Mouse (Mus musculus) C2C12 (cell line): ENCODE results near the gene Abca12. TPM values are rescaled to one million over a fixed set of nuclear protein-coding genes. Genes with fewer than 3 reads are reported as not detected.

Experiments
- H3K27me3 ChIP-seq: one replicate; pipeline ENCODE4 v1.6.1; 2011; ENCODE audit not compliant: control insufficient read depth, insufficient read depth, insufficient read length
- H3K36me3 ChIP-seq: one replicate; pipeline ENCODE4 v1.6.1; 2011; ENCODE audit not compliant: control insufficient read depth, insufficient read depth
- H3K4me3 ChIP-seq: one replicate; pipeline ENCODE4 v1.5.1; 2011; ENCODE audit warnings: mild to moderate bottlenecking, control low read depth; ENCODE audit not compliant: poor library complexity, insufficient read depth, severe bottlenecking
- H3K79me2 ChIP-seq: one replicate; pipeline ENCODE4 v1.6.1; 2011; ENCODE audit not compliant: control insufficient read depth, insufficient read depth
- H3K79me3 ChIP-seq: one replicate; pipeline ENCODE4 v1.6.1; 2011; ENCODE audit warnings: low read depth, control low read depth
- H3ac ChIP-seq: one replicate; pipeline ENCODE3; 2011; ENCODE audit warnings: low read depth; ENCODE audit not compliant: control insufficient read depth, insufficient read length
- CEBPB ChIP-seq: IDR thresholded peaks from one replicate; pipeline ENCODE4 v1.6.1; 2011; ENCODE audit warnings: low read depth, mild to moderate bottlenecking, control low read depth, moderate library complexity
- CTCF ChIP-seq: IDR thresholded peaks from one replicate; pipeline ENCODE4 v1.5.1; 2011; ENCODE audit not compliant: control insufficient read depth, insufficient read depth, insufficient read length
- FOSL1 ChIP-seq: IDR thresholded peaks from one replicate; pipeline ENCODE4 v1.8.0; 2011; ENCODE audit warnings: mild to moderate bottlenecking, low read length; ENCODE audit not compliant: poor library complexity, insufficient read depth, severe bottlenecking
- MAX ChIP-seq: IDR thresholded peaks from one replicate; pipeline ENCODE4 v1.6.1; 2011; ENCODE audit warnings: mild to moderate bottlenecking, control low read depth
- MYOD1 ChIP-seq: IDR thresholded peaks from one replicate; pipeline ENCODE4 v1.6.1; 2011; ENCODE audit warnings: low read depth; ENCODE audit not compliant: control insufficient read depth, insufficient read length
- MYOG ChIP-seq: IDR thresholded peaks from one replicate; pipeline ENCODE4 v1.6.1; 2011; ENCODE audit not compliant: control insufficient read depth, insufficient read length; ENCODE audit errors: extremely low read depth
- USF1 ChIP-seq: IDR thresholded peaks from one replicate; pipeline ENCODE4 v1.6.1; 2011; ENCODE audit warnings: low read depth, mild to moderate bottlenecking, control low read depth, moderate library complexity
- polyA plus RNA-seq: library from polyadenylated mRNA; unstranded; fragments of >200 nt; fragmentation: generic; extraction: Trizol; gene quantifications from one replicate; pipeline ENCODE4 v1.2.1, GENCODE M21; 2012; ENCODE audit warnings: missing spikeins

Gene Abca12
- polyA plus RNA-seq, 1 experiment, result not detected

DNA sequence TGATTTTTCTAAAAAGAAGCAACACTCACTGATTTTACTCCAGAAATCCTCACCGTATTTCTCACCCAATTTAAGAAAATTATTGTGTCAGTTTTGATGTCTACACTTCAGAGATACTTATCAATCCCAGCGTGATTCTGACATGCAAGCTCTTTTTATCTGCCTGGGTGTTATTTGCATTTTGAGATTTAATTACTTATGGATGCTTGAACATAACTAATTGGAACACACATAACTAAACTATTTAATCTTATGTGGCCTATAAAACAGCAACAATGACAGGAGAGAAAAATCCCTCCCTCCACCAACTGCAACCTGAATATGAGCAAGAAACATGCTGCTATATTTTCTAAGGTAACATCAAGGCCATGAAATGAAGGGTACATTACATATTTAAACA, 117.7 kb downstream of the Abca12 start:
- no peaks in the 10 kb centered on the region for H3K27me3 ChIP-seq
- no peaks in the 10 kb centered on the region for H3K79me3 ChIP-seq
- no peaks in the 10 kb centered on the region for H3K79me2 ChIP-seq
- no peaks in the 10 kb centered on the region for H3K36me3 ChIP-seq
- TF ChIP-seq CEBPB, result no peak
- no peak for TF ChIP-seq MAX
- no peak for TF ChIP-seq FOSL1
- TF ChIP-seq CTCF, result no peak
- TF ChIP-seq MYOG, result no peak
- TF ChIP-seq MYOD1, result no peak
- TF ChIP-seq USF1, result no peak
- no peak overlapping the region for H3ac ChIP-seq
- no peak overlapping the region for H3K4me3 ChIP-seq

DNA sequence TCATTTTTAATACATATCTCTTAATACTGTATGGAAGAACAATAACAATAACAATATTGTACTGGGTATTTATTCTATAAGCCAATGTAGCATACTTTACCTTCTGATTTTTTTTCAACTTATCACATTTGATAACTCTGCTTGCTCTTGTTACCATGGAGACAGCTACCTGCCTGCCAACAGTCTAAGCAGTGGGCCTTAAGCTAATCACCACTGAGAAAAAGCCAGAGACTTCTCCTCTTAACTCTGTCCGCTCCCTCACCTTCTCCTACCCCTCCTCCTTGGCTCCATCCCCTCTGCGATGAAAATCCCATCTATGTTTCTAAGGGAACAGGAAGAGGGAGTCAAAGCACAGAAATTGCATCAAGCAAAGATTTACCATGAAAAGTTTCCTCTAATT, 118.1 kb downstream of the Abca12 start:
- Histone ChIP-seq H3K4me3 (no peak overlapping the region), H3K27me3 (no peaks in the 10 kb centered on the region), H3K79me2 (no peaks in the 10 kb centered on the region), H3K36me3 (no peaks in the 10 kb centered on the region), H3K79me3 (no peaks in the 10 kb centered on the region), H3ac (no peak overlapping the region)
- TF ChIP-seq FOSL1, result no peak
- TF ChIP-seq MAX, result no peak
- no peak for TF ChIP-seq CTCF
- TF ChIP-seq MYOD1, result no peak
- no peak for TF ChIP-seq MYOG
- no peak for TF ChIP-seq CEBPB
- no peak for TF ChIP-seq USF1

DNA sequence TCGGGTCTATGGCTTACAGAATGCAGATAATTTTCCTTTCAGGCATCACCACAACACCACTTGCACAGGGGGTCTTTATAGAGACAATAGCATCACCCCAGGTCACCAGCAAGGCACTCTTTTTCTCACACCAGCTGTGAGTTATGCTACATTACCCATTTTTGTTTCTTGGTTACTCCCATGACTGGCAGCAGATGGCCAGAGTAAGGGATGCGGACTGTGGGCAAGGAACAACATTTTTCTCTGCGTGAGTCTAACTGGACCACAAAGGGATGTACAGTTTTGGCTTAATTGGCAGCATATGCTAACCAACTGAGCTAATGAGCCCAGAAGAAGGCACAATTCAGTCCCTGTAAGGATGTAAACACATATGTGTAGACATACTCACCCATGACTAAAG, 122.8 kb downstream of the Abca12 start:
- no peak for TF ChIP-seq MYOG
- TF ChIP-seq MAX, result no peak
- no peak for TF ChIP-seq CTCF
- no peak for TF ChIP-seq FOSL1
- TF ChIP-seq USF1, result no peak
- no peak for TF ChIP-seq CEBPB
- TF ChIP-seq MYOD1, result no peak
- Histone ChIP-seq H3K4me3 (no peak overlapping the region), H3K27me3 (no peaks in the 10 kb centered on the region), H3K79me2 (no peaks in the 10 kb centered on the region), H3K79me3 (no peaks in the 10 kb centered on the region), H3K36me3 (no peaks in the 10 kb centered on the region), H3ac (no peak overlapping the region)

DNA sequence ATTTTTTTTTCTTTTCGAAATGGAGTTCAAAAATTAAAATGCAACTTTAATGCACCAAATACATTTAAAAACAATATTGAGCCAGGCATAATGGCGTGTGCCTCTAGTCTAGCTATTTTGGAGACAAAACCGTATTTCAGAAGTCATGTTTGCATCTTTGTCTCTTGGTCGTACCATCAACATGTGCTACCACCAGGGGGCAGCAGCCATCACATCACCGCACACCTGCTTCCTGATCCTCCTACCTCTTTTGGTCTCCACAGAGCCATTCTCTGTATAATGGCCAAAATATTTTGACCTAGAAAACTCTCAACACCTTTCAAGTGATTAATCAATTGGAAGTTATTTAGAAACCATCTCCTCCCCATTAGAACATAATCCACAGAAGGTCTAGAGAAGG, 125.2 kb downstream of the Abca12 start:
- H3ac ChIP-seq, result no peak overlapping the region
- H3K4me3 ChIP-seq, result no peak overlapping the region
- TF ChIP-seq USF1 (no peak), CTCF (peak; percentile 73)
- no peaks in the 10 kb centered on the region for H3K79me3 ChIP-seq
- H3K36me3 ChIP-seq, result no peaks in the 10 kb centered on the region
- H3K27me3 ChIP-seq, result no peaks in the 10 kb centered on the region
- no peaks in the 10 kb centered on the region for H3K79me2 ChIP-seq

DNA sequence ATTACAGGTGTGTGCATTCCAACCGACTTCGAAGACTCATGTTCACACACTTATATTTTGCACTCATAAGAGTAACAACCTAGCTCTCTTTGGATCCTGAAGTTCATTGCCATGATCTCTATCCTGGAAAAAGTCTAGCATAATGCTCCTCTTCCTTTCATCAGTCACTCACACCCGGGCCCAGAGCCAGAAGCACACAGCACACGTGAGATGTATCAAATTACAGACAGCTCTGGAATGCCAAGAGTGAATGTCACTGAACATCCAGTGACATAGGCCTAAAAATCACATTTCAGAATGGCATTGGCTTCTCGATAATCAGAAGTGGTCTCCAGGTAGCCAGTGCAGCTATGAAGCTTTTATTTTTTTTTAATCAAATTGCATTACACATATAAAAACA, 137.8 kb downstream of the Abca12 start:
- no peak overlapping the region for H3K4me3 ChIP-seq
- no peaks in the 10 kb centered on the region for H3K27me3 ChIP-seq
- TF ChIP-seq MYOD1, result no peak
- TF ChIP-seq MYOG, result no peak
- TF ChIP-seq FOSL1, result no peak
- no peak for TF ChIP-seq CEBPB
- TF ChIP-seq CTCF, result no peak
- TF ChIP-seq USF1, result peak; percentile 33
- no peak for TF ChIP-seq MAX
- H3ac ChIP-seq, result no peak overlapping the region
- no peaks in the 10 kb centered on the region for H3K79me2 ChIP-seq
- H3K79me3 ChIP-seq, result no peaks in the 10 kb centered on the region
- no peaks in the 10 kb centered on the region for H3K36me3 ChIP-seq

DNA sequence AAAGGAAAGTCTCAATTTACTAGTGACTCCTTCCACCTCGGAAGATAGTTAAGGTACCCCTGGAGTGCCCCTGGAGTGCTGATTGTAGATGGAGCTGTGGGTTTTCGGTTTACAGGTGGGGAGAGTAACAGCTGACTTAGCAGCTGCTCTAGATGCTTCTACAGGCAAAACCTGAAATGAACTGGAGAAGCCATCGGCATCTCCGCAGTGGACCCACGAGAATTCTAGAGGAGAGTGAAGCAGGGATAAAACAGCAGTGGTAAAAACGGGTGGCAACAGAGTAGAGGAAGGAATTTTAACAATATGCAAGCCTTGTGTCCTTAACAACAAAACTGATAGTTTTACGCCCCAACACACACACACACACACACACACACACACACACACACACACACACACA, 142.2 kb downstream of the Abca12 start:
- Histone ChIP-seq H3K27me3 (no peaks in the 10 kb centered on the region), H3ac (no peak overlapping the region), H3K79me3 (no peaks in the 10 kb centered on the region), H3K79me2 (no peaks in the 10 kb centered on the region), H3K36me3 (no peaks in the 10 kb centered on the region), H3K4me3 (no peak overlapping the region)
- TF ChIP-seq CTCF (no peak), USF1 (no peak)

DNA sequence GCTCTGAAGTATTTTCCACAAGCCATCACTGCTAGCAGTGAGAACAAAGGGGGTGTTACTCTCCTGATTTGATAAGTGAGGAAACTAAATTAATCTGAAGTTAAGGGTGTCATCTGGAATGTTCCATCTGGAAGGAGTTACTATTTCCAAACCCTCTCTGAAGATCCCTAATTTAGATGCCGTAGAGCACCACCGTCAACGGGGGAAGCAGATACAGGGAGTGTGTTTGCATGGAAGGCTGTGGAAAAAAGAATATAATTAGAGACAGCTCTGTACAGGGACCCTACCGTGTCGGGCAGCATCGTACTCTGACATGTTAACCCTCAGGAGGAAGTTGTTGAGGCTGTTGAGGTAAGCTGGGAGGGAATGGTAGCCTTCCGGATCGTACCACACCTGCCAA, 142.6 kb downstream of the Abca12 start:
- H3K27me3 ChIP-seq, result no peaks in the 10 kb centered on the region
- no peak overlapping the region for H3ac ChIP-seq
- no peaks in the 10 kb centered on the region for H3K79me2 ChIP-seq
- no peaks in the 10 kb centered on the region for H3K79me3 ChIP-seq
- H3K36me3 ChIP-seq, result no peaks in the 10 kb centered on the region
- TF ChIP-seq USF1 (no peak), MAX (no peak), FOSL1 (no peak), MYOG (no peak), MYOD1 (no peak), CEBPB (no peak), CTCF (no peak)
- H3K4me3 ChIP-seq, result no peak overlapping the region
